Mouse (Mus musculus): Measurements from ENCODE around the gene Suz12.

Suz12 gene

GRCm38 (mm10) chr11:80075608-80076277 lies 82.8 kb downstream of the Suz12 start:
- DNase-seq (ENCODE audit: low read depth, low spot score) = no peak

- DNase-seq (ENCODE audit: low read depth, low spot score) = no peak
Measured at GRCm38 (mm10) chr11:80077784-80078545, 85.1 kb downstream of the Suz12 start.

GRCm38 (mm10) chr11:80078831-80079230 lies 85.9 kb downstream of the Suz12 start:
- no peak for DNase-seq (ENCODE audit: low read depth, low spot score)

DNA sequence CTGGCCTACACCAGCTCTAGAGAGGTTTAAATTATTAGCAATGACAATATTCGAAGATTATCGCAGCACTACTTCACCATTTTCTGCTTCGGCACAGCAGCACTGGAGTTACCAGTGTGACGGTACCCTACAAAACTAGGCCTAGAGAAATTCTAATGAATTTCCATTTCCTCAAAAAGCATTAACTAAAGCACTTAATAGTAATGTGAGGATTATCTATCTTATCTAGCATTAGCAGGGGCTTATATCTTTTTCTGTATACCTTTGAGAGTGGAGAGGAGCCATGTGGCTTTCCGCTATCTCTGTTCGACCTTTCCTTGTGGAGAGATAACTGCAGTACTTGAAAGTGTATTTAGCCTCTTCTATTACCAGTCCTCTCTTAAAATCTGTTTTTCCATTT lies 86.8 kb downstream of the Suz12 start:
- DNase-seq (ENCODE audit: low read depth, low spot score) = no peak

- DNase-seq (ENCODE audit: low read depth, low spot score) = no peak
Measured at GRCm38 (mm10) chr11:80080381-80080825, 87.5 kb downstream of the Suz12 start.

DNA sequence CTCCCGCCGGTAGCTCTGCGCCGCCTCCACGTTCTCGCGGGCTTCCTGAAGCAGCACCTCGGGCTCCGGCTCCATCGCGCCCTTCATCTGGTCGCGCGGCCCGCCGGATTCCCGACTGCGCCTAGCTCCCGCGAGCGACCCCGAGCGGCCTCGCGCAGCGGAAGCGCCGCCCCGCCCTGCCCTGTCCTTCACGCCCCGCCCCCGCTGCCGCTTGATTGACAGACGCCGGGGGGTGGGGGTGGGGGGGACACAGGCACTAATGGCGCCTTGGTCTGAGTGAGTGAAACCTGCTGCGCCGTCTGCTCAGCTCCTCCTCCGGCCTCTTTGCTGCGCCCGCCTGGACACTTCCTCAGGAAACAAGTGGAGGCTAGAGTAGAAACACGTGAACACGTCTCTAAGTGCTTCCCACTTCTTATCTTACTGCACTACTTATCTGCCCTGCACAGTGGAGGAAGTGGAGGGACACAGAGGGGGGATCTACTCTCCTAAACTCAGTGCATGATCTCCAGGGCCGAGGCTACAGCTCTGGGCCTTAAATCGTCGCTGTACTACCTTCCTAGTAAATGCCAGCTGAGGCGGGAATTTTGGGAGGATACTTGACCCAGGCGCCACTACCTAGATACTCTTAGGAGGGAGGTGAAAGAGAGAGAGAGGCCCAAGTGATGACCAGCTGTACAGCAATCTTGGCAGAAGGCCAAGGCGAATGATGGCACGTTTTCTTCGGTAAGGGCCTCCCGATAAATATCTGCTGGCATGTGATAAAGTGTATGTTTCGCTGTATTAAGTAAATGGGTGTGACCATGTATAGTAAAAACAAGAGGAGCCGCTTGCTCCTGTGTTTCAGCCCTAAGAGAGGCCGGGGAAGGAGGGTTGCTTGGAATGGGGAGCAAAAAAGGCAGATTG lies 88.2 kb downstream of the Suz12 start, which contains the start of gene Crlf3:
Gene Crlf3 (minus strand): TSS at position 166 of the 903 bp plus-strand sequence.
- DNase-seq (ENCODE audit: low read depth, low spot score) = peak; percentile 98

DNA sequence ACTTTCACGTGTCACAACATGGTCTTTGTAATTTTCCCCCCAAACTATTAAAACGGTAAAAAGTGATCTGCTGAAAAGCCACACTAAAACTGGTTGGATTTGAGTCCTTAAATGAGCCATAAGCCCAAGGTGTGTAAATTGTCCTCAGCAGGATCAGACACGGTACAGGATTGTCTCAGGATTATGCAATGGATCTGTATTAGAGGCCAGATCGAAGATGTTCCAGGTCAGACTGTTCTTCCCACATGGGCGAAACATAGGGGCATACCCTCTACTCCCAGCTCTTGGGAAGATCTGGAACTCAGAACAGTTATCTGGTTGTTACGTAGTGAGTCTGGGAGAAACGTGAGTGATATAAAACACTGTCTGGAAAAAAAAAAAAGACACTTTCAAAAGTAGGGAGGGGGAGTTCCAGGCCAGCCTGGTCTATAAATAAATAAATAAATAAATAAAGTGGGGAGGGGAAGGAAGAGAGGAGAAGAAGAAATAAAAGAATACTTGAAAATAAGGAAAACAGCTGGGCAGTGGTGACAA lies 88.9 kb downstream of the Suz12 start:
- no peak for DNase-seq (ENCODE audit: low read depth, low spot score)
